Mouse (Mus musculus) adrenal gland, postnatal 25 days (tissue): ENCODE data around the gene Kifc5b. TPM values are rescaled to one million over a fixed set of nuclear protein-coding genes. Genes with fewer than 3 reads are reported as not detected.

Experiments used
- DNase-seq: peaks from one replicate; pipeline ENCODE4 v3.0.0; 2021; ENCODE audit warnings: mixed read lengths
- total RNA-seq: library from RNA; stranded (reverse); gene quantifications from 2 replicates; pipeline ENCODE4 v1.2.3, GENCODE M21; 2021

The Kifc5b gene
- total RNA-seq, 1 experiment from 2014 or later, result 3.5 TPM

GRCm38 (mm10) chr17:26947231-26948100 is 30.6 kb downstream of the Kifc5b start:
- no peak for DNase-seq

- DNase-seq, result peak; percentile 73
Observed at GRCm38 (mm10) chr17:26948316-26949050, 31.6 kb downstream of the Kifc5b start.

- DNase-seq, result no peak
Observed at GRCm38 (mm10) chr17:26949051-26949577, 32.2 kb downstream of the Kifc5b start.

GRCm38 (mm10) chr17:26949866-26950265 is 33.0 kb downstream of the Kifc5b start:
- DNase-seq, result no peak

- DNase-seq, result no peak
Observed at GRCm38 (mm10) chr17:26950560-26951288, 33.8 kb downstream of the Kifc5b start.

- peak; percentile 70 for DNase-seq
Observed at GRCm38 (mm10) chr17:26951406-26951805, 34.5 kb downstream of the Kifc5b start.

GRCm38 (mm10) chr17:26951952-26952877 is 35.3 kb downstream of the Kifc5b start:
- no peak for DNase-seq

- DNase-seq, result no peak
Observed at GRCm38 (mm10) chr17:26953201-26953600, 36.3 kb downstream of the Kifc5b start.

GRCm38 (mm10) chr17:26953726-26954125 is 36.8 kb downstream of the Kifc5b start:
- no peak for DNase-seq

GRCm38 (mm10) chr17:26956309-26956708 is 39.4 kb downstream of the Kifc5b start:
- DNase-seq, result no peak

- no peak for DNase-seq
Observed at GRCm38 (mm10) chr17:26956895-26957294, 40.0 kb downstream of the Kifc5b start.

GRCm38 (mm10) chr17:26957872-26958271 is 41.0 kb downstream of the Kifc5b start:
- DNase-seq, result no peak

GRCm38 (mm10) chr17:26958880-26959279 is 42.0 kb downstream of the Kifc5b start:
- DNase-seq, result no peak

GRCm38 (mm10) chr17:26959815-26960214 is 42.9 kb downstream of the Kifc5b start:
- DNase-seq, result no peak

GRCm38 (mm10) chr17:26961572-26962240 is 44.8 kb downstream of the Kifc5b start:
- no peak for DNase-seq

GRCm38 (mm10) chr17:26966993-26967392 is 50.1 kb downstream of the Kifc5b start:
- no peak for DNase-seq

- no peak for DNase-seq
Observed at GRCm38 (mm10) chr17:26967477-26967876, 50.6 kb downstream of the Kifc5b start.

- no peak for DNase-seq
Observed at GRCm38 (mm10) chr17:26968200-26968611, 51.3 kb downstream of the Kifc5b start.

GRCm38 (mm10) chr17:26969257-26969656 is 52.4 kb downstream of the Kifc5b start:
- DNase-seq, result no peak

GRCm38 (mm10) chr17:26970221-26970620 is 53.3 kb downstream of the Kifc5b start:
- no peak for DNase-seq
